Mouse (Mus musculus) right cerebral cortex, postnatal 4 days (tissue): ENCODE results near the gene Btnl1.
A peak's percentile ranks its signal among the peaks of the same experiment; 100 is the strongest.

ENCODE experiments used
- DNase-seq: peaks from one replicate; pipeline ENCODE4 v3.0.0-alpha.2; 2022

Gene Btnl1

GRCm38 (mm10) chr17:34376847-34377246, at the start of gene Btnl1:
Gene Btnl1 (plus strand): TSS chr17:34377132.
- DNase-seq: no peak

- no peak for DNase-seq
Measured at GRCm38 (mm10) chr17:34329807-34330206, 47.1 kb upstream of the Btnl1 start.

- DNase-seq: no peak
Measured at GRCm38 (mm10) chr17:34331200-34331599, 45.7 kb upstream of the Btnl1 start.

DNA sequence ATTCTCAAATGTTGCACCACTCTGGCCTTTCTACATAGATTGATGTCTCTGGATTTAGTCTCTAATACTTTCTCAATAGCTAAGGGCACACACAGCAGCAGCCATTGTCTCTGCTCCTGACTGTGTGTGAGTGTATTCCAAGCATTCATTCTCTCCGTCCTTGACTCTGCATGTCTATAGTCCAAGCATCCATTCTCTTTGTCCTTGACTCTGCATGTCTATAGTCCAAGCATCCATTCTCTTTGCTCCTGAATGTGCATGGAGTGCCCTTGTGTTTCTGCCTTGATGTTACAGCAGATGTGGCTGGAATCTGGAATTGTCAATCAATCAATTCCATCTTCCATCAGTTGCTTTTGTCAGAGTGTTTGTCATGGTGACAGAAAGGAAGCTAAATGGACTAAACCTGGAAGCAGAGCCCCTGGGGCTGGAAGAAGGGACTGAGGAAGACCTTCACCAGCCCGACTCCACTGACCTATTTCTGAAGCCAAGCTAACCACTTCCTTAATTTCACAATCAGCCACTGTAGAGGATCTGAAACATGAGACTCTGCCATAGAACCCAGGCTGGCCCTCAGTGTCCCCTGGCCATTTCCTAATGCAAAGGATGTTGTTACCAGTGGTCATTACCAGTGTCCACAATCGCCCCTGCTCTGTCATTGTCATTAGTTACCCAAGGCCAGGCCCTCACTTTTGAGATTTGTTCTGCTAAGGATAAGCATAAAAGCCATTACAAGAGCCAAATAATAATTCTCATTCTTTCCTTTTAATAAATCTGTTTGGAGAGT, 36.1 kb upstream of the Btnl1 start:
- DNase-seq: no peak

- DNase-seq: no peak
Measured at GRCm38 (mm10) chr17:34344882-34345281, 32.0 kb upstream of the Btnl1 start.

DNA sequence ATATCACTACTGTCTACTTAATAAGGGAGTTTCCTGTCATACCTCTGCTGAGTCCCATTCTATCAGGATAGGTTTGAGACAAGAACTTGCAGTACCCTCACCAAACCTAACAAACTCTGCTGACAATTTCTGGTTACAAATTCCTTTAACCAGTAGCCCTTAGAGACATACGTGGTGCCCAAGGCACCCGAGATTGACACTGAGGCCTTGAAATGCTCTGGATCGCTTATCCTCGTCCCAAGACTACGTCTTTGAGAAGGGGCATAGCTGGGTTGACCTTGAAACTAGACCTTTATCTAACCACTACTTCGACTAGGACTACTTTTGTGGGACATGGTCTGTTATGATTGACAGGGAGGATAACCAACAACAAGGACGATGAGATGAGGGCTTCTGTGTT, 31.4 kb upstream of the Btnl1 start:
- no peak for DNase-seq

GRCm38 (mm10) chr17:34346041-34346440, 30.9 kb upstream of the Btnl1 start:
- DNase-seq: no peak

DNA sequence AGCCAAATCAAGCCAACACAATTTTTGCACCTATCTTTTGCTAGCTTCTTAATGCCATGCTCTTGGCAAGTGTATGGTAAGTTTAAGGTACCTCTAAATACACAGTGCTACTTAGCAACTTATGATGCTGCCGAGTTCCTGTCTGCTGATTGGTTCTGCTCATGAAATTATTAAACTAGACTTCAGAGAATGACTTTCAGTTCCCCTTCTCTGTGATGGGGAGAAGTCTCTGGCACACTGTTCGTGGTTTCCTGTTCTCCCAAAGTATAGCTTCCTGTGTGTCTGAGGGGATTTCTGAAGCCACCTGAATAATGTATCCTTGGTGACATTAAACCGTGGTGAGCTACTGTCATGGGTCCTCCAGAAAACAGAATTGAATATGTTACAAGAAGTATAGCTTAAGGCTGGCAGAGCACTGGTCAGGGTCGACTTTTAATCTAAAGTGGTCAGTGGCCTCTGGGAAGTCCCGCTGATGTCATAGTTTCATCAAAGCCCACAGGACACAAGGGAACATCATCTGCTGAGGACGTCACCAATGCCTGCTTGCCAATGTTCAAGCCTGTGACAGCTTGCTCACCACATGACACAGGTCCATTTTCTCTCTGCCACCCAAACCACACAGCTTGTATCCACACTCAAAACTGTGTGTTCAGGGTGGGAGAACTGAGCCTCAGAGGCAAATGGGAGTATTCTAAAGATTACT, 29.2 kb upstream of the Btnl1 start:
- DNase-seq: peak; percentile 24

GRCm38 (mm10) chr17:34349429-34349828, 27.5 kb upstream of the Btnl1 start:
- peak; percentile 90 for DNase-seq

GRCm38 (mm10) chr17:34354539-34354938, 22.4 kb upstream of the Btnl1 start, which contains the start of gene Btnl2:
Gene Btnl2 (plus strand): TSS chr17:34354822.
- no peak for DNase-seq

GRCm38 (mm10) chr17:34354940-34355339, 22.0 kb upstream of the Btnl1 start:
- no peak for DNase-seq

DNA sequence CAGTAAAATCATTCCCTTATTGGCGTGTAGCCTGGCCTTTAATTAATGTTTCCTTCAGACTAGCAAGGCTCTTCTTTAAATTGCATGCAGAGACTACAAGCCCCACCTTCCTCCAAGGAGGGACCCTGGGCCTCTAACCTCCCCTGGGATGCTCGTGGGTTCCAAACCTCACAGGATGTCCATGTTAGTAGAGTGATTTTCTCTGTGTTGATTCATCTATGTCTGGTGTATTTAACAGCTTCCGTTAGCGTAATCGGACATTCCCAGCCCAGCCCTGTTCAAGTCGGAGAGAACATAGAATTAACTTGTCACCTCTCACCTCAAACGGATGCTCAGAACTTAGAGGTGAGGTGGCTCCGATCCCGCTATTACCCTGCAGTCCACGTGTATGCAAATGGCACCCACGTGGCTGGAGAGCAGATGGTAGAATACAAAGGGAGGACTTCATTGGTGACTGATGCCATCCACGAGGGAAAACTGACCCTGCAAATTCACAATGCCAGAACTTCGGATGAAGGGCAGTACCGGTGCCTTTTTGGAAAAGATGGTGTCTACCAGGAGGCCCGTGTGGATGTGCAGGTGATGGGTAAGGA, 13.9 kb upstream of the Btnl1 start:
- no peak for DNase-seq

- no peak for DNase-seq
Measured at GRCm38 (mm10) chr17:34363676-34364310, 13.1 kb upstream of the Btnl1 start.

DNA sequence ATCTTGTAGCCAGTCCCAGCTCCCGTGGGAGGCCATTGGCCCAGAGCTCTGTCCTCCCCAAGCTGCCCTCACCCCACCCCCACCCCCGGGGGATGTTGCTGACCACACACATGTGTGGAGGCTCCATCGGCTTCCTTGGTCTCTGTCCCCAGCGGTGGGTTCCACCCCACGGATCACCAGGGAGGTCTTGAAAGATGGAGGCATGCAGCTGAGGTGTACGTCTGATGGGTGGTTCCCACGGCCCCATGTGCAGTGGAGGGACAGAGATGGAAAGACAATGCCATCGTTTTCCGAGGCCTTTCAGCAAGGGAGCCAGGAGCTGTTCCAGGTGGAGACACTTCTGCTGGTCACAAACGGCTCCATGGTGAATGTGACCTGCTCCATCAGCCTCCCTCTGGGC, 11.9 kb upstream of the Btnl1 start:
- no peak for DNase-seq

DNA sequence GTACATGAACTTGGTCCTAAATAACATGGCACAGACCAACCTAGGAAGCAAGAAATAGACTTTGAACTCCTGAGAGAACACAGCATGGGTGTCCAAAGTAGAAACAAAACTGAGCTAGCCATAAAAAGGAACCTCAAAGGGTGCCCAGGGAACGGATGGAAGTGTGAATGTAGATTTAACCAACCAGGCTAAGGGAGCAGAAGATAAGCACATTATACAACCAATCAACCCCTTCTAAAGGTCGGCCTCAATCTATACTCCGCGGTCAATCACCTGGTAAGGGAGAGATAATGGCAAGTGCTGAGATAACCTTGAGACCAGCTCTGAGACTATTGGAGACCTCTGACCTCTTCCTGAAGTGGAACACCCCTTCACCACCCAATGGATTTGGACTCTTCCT, 6.4 kb upstream of the Btnl1 start:
- DNase-seq: no peak

DNA sequence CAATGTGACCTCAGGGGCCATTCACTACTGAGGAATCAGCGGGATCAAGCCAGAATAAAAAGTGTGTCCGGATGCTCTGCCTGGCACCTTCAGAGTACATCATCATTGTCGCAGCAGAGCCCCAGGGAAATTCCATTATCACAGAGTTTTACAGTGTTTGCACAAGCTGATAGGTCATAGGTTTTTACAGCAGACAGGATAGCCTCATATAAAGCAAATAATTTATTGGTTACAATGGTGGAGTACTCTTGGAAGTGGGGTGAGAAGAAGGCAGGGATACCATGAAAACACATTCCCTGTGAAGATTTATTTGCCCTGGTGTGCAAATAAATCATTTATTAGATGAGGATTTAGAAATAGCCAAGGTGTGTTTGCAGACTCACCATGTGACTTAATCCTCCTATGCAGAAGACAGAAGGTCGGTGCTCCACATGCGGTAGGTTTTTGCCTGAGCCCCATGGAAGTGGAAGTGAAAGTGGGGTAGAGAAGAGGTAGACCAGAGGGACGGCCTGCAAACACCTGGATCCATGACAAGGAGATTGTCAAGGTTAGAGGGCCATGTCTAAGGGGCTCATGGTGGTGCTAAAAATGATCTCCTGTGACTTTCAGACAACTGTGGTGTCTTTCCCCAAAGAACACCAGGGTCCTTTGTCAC, 3.8 kb upstream of the Btnl1 start:
- DNase-seq: no peak

GRCm38 (mm10) chr17:34377450-34378209, 698 bp downstream of the Btnl1 start:
- DNase-seq: no peak

DNA sequence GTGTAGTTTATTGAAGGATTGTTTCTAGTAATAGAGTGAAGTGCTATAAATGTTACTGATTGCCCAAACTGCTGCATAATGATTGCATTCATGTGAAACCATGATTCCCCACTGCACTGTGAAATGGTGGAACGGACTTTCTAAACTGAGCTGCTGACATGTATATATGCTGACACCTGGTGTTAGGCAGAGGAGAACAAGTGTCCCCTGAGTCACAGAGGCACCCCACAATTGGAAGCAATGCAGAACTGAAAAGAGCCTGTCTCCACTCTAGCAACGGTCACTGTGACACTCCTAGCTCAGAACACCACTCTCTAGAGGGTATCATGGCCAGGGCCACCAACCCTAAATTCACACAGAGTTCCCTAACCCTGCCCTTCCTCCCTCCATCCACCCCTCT, 1.8 kb downstream of the Btnl1 start:
- DNase-seq: no peak

DNA sequence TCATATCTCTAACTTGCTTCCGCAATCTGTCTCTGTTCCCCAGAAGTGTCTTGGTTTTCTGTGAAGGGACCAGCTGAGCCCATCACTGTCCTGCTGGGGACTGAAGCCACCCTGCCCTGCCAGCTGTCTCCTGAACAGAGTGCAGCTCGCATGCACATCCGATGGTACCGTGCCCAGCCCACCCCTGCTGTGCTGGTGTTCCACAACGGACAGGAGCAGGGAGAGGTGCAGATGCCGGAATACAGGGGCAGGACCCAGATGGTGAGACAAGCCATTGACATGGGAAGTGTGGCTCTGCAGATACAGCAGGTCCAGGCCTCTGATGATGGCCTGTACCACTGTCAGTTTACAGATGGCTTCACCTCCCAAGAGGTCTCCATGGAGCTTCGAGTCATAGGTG, 2.5 kb downstream of the Btnl1 start:
- DNase-seq: no peak

- DNase-seq: no peak
Measured at GRCm38 (mm10) chr17:34381876-34382275, 4.9 kb downstream of the Btnl1 start.

GRCm38 (mm10) chr17:34383212-34383611, 6.3 kb downstream of the Btnl1 start:
- peak; percentile 16 for DNase-seq

DNA sequence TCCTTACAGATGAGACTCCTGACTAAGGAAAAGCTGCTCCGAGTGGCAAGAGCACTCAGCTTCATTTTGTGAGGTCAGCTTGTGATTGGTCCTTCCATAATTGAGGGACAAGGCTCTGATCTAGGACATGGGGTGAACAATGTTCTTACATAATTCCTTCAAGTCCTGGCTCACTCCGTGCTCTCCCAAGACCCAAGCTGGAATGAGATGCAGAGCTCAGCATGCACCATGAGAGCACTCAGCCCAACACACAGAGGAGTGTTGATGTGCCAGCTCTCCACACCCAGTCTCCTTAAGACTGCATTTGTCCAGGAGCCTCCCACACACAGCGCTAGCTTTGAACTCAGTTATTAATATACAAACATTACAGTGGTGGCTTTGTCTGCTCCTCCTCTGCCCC, 7.8 kb downstream of the Btnl1 start:
- DNase-seq: no peak
